Mouse (Mus musculus): ENCODE results near the gene Gm10447. TPM values are rescaled to one million over a fixed set of nuclear protein-coding genes. Genes with fewer than 3 reads are reported as not detected.

The Gm10447 gene
- polyA plus RNA-seq (2012): not detected in 2 replicates

DNA sequence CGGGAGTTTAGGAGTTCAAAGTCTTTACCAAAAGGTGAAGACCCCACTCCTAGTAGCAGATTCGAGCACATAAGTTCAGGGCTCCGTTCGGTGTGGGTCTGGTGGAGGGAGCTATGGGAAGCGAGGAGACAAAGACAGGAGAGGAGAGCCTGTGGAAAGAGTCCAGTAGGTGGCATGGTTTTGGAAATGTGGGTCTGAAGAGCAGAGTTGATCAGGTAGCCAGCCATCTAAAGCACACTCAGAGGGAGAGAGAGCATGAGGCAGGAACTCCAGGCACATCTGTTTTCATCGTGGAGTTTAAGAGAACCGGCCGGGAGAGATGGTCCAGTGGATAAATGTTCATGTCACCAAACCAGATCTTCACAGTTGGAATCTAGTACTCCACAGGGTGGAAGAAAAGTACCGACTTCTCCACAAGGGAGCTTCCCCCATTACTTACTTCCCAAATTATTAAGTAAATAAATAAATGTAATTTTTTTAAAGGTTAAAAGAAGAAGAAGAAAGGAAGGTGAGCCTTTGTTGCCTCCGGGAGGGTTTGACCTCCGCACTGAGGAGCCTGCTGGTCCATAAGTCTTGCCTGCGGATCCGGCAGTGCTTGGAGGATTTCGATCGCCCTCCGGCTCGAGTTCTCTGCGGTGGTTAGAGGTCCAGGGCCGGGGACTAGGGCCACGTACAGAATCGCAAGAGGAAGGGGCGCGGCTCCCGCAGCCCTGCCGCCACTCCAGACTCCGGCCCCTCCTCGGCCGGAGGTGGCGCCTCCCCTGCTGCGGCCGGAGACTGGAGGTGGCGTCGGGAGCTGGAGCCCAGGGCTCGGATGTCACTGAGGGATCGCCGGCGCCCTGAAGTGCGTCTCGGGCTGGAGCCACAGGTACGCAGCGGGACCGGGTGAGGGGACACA is at the start of gene Gm10447, which contains the start of gene Shroom1:
Gm10447 (minus strand) TSS at position 637 of the 898 bp plus-strand sequence.
Shroom1 (plus strand) TSS at position 732 of the 898 bp plus-strand sequence.

GRCm38 (mm10) chr11:53479783-53480301 is 22.9 kb upstream of the Gm10447 start, which contains the start of the genes Gm9945 and Sowaha:
TSS of gene Gm9945 (plus strand) at chr11:53480166.
TSS of gene Sowaha (minus strand) at chr11:53480274.

DNA sequence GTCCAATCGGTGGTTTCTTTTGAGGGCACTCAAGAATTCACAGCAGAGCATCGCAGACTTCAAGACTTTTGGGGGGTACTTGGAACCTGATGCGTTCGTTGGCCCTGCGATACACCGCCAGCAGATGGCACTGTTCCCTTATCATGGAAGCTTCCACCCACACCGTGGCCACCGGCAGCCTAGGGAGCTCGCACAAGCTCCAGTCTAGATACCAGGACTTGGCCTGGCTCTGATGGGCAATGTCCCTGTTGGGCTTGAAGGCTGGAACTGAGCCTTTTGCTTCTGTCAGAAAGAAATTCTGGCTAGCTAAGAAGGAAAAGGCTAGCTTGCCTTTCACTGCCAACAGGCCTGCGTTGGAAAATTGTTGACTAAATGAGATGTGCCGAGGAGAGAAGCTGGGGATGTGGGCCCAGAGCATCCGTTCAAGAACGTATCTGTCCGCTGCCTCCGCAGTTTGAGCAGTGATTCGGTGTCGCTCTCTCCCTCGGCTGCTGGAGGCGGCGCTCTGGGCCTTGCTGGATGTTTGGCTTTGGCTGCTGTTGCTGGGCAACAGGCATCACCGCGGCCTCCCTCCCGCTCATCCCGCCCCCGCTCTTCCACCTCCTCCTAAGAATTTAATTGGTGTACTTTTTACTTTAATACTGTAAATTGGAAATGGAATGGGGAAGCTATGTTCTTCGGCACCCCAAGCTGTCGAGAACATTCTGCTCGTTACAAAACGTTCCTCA is 13.2 kb upstream of the Gm10447 start, which contains the start of gene Gm9837:
Gm9837 (minus strand) TSS at position 512 of the 728 bp plus-strand sequence.

DNA sequence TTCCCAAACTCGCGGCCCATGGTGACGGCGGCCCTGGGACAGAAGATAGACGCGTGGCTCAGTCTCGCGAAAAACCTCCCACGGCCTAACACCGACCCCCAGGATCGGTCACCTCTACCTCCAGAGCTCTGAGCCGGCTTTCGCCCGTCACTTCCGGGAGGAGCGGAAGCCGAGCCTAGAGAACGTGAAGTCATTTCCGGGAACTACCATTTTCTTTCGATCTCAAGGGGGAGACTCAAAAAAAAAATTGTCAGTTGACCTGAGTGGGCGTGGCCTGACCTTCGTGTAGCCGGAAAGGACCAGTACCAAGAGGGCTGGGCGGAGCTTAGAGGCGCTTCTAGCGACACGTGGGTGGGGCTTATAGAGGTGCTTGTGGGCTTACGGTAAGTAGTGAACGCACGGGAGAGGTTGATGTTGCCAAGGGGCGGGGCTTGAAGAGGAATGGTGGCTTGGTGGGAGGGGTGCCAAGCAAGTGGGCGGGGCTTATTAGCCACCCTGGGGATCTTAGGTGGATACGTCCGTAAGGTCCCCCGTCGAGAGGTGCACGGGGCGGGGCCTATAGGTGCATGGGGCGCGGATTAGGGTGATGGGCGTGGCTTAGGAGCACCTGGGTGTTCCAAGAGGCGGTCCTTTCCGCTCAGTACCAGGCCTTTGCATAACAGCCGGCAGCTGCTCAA is 26.1 kb downstream of the Gm10447 start, which contains the start of the genes Uqcrq and Gdf9:
Uqcrq (minus strand) TSS at position 162 of the 677 bp plus-strand sequence.
Gdf9 (plus strand) TSS at position 354 of the 677 bp plus-strand sequence.

GRCm38 (mm10) chr11:53423036-53423435 is 33.9 kb downstream of the Gm10447 start, which contains the start of gene Leap2:
TSS of gene Leap2 (minus strand) at chr11:53423170.

Other genes starting within 250 kb of the Gm10447 start
- gene Hspa4, start 156.7 kb downstream of the Gm10447 start, polyA plus RNA-seq (2012): 34.1 and 37.2 TPM in 2 replicates
- gene Zcchc10, start 132.4 kb downstream of the Gm10447 start, polyA plus RNA-seq (2012): 1.8 and 3.0 TPM in 2 replicates
- 4.3 and 6.6 TPM in 2 replicates for gene Aff4, start 106.3 kb downstream of the Gm10447 start, polyA plus RNA-seq (2012)
- gene Leap2, start 33.9 kb downstream of the Gm10447 start, polyA plus RNA-seq (2012): not detected in 2 replicates
- gene Uqcrq, start 26.3 kb downstream of the Gm10447 start, polyA plus RNA-seq (2012): 179 and 182 TPM in 2 replicates
- 0.12 and 0.30 TPM in 2 replicates for gene Gdf9, start 26.1 kb downstream of the Gm10447 start, polyA plus RNA-seq (2012)
- 0.23 and 0.37 TPM in 2 replicates for gene Shroom1, start 95 bp upstream of the Gm10447 start, polyA plus RNA-seq (2012)
- gene Gm9837, start 13.4 kb upstream of the Gm10447 start, polyA plus RNA-seq (2012): not detected in 2 replicates
- gene Gm9945, start 23.1 kb upstream of the Gm10447 start, polyA plus RNA-seq (2012): not detected in 2 replicates
- 1.00 and 1.1 TPM in 2 replicates for gene Sowaha, start 23.2 kb upstream of the Gm10447 start, polyA plus RNA-seq (2012)
- 36.4 and 55.7 TPM in 2 replicates for gene Sept8, start 62.1 kb upstream of the Gm10447 start, polyA plus RNA-seq (2012)
- gene Kif3a, start 110.3 kb upstream of the Gm10447 start, polyA plus RNA-seq (2012): 5.3 and 7.8 TPM in 2 replicates
- gene Il4, start 161.6 kb upstream of the Gm10447 start, polyA plus RNA-seq (2012): not detected in 2 replicates
- gene Il13, start 177.6 kb upstream of the Gm10447 start, polyA plus RNA-seq (2012): 0.05 and 0.10 TPM in 2 replicates

Data from megakaryocyte-erythroid progenitor cell, adult 5 weeks (primary cell).